Mouse (Mus musculus): ENCODE data around the gene Lcor. TPM values are rescaled to one million over a fixed set of nuclear protein-coding genes. Genes with fewer than 3 reads are reported as not detected.

The Lcor gene
- polyA plus RNA-seq (2011; ENCODE audit: insufficient read depth, insufficient read length, low read depth, missing spikeins): 13.4 and 15.6 TPM in 2 replicates

DNA sequence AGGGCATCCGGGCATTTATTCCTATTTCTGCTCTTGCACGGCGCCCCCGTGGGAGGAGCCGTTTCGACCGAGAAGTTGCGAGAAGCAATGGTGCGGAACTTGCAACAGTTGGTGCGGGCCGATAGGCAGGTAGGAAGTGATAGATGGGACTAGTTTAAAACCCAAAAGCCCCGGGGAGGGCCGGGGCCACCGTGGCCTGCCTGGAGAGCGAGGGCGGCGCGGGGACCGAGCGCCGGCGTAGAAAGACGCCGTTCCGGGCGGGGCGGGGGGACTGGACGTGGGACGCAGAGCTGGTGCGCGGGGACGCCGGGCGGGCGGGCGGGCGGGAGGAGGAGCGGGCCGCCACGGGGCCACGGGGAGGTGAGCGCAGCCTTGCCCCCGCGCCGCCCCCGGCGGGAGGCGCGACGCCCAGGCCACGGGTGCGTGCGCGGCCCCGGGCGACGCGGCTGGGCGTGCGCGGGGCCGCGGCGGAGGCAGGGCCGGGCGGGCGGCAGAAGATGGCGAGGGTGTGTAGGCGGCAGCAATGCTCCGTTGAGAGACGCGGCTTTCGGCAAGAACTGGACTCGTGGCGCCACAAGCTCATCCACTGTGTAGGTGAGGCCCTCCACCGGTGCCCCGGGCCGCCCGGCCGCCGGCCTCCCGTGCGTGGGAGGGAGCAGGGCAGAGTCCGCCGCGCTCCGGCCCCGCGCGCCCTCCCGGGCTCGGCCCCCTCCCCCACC, at the start of gene Lcor:
TSS of gene Lcor (plus strand) at position 448 of the 719 bp plus-strand sequence.
- H3K9me3 ChIP-seq (replicated peaks; ENCODE audit: control insufficient read depth, insufficient read depth, low read length, poor library complexity, severe bottlenecking): no peaks in the 10 kb centered on the region
- H3K4me3 ChIP-seq (ENCODE audit: low read depth, low read length): peak within 1 kb of the TSS; percentile 77
- H3K27ac ChIP-seq (ENCODE audit: insufficient read depth, low read length): peak within 1 kb of the TSS; percentile 39
- no peaks in the 10 kb centered on the region for H3K36me3 ChIP-seq (ENCODE audit: control insufficient read depth, insufficient read depth, low read length, poor library complexity, severe bottlenecking)
- H3K9ac ChIP-seq (ENCODE audit: low read depth, poor library complexity, severe bottlenecking): peak within 1 kb of the TSS; percentile 92
- H3K27me3 ChIP-seq (ENCODE audit: control insufficient read depth, insufficient read depth, low read length, poor library complexity, severe bottlenecking): no peaks in the 10 kb centered on the region
- TF ChIP-seq CTCF (IDR thresholded peaks at IDR 0.05; ENCODE audit: low read depth, low read length) (no peak), POLR2A (IDR thresholded peaks at IDR 0.05; ENCODE audit: insufficient read depth, low read length) (peak; percentile 25), EP300 (IDR thresholded peaks at IDR 0.05; ENCODE audit: insufficient read depth, low read depth, low read length) (no peak)
- H3K4me1 ChIP-seq (ENCODE audit: control insufficient read depth, insufficient read depth, low read length): no peaks in the 10 kb centered on the region

GRCm38 (mm10) chr19:41435366-41435765, 47.1 kb upstream of the Lcor start:
- no peak overlapping the region for H3K4me3 ChIP-seq (ENCODE audit: low read depth, low read length)
- TF ChIP-seq EP300 (IDR thresholded peaks at IDR 0.05; ENCODE audit: insufficient read depth, low read depth, low read length) (no peak), POLR2A (IDR thresholded peaks at IDR 0.05; ENCODE audit: insufficient read depth, low read length) (no peak), CTCF (IDR thresholded peaks at IDR 0.05; ENCODE audit: low read depth, low read length) (no peak)
- H3K4me1 ChIP-seq (ENCODE audit: control insufficient read depth, insufficient read depth, low read length): no peaks in the 10 kb centered on the region
- H3K27me3 ChIP-seq (ENCODE audit: control insufficient read depth, insufficient read depth, low read length, poor library complexity, severe bottlenecking): no peaks in the 10 kb centered on the region; the same call in none of the 2 replicates
- no peak overlapping the region for H3K9ac ChIP-seq (ENCODE audit: low read depth, poor library complexity, severe bottlenecking)
- no peaks in the 10 kb centered on the region for H3K9me3 ChIP-seq (replicated peaks; ENCODE audit: control insufficient read depth, insufficient read depth, low read length, poor library complexity, severe bottlenecking)
- no peak overlapping the region for H3K27ac ChIP-seq (ENCODE audit: insufficient read depth, low read length)
- no peaks in the 10 kb centered on the region for H3K36me3 ChIP-seq (ENCODE audit: control insufficient read depth, insufficient read depth, low read length, poor library complexity, severe bottlenecking)

GRCm38 (mm10) chr19:41436461-41436860, 46.0 kb upstream of the Lcor start:
- Histone ChIP-seq H3K4me1 (ENCODE audit: control insufficient read depth, insufficient read depth, low read length) (peaks cover 2% of the 10 kb centered on the region), H3K27ac (ENCODE audit: insufficient read depth, low read length) (no peak overlapping the region), H3K27me3 (ENCODE audit: control insufficient read depth, insufficient read depth, low read length, poor library complexity, severe bottlenecking) (no peaks in the 10 kb centered on the region; the same call in none of the 2 replicates), H3K36me3 (ENCODE audit: control insufficient read depth, insufficient read depth, low read length, poor library complexity, severe bottlenecking) (no peaks in the 10 kb centered on the region), H3K4me3 (ENCODE audit: low read depth, low read length) (no peak overlapping the region), H3K9me3 (replicated peaks; ENCODE audit: control insufficient read depth, insufficient read depth, low read length, poor library complexity, severe bottlenecking) (no peaks in the 10 kb centered on the region), H3K9ac (ENCODE audit: low read depth, poor library complexity, severe bottlenecking) (no peak overlapping the region)
- TF ChIP-seq CTCF (IDR thresholded peaks at IDR 0.05; ENCODE audit: low read depth, low read length): peak; percentile 17
- no peak for TF ChIP-seq POLR2A (IDR thresholded peaks at IDR 0.05; ENCODE audit: insufficient read depth, low read length)

DNA sequence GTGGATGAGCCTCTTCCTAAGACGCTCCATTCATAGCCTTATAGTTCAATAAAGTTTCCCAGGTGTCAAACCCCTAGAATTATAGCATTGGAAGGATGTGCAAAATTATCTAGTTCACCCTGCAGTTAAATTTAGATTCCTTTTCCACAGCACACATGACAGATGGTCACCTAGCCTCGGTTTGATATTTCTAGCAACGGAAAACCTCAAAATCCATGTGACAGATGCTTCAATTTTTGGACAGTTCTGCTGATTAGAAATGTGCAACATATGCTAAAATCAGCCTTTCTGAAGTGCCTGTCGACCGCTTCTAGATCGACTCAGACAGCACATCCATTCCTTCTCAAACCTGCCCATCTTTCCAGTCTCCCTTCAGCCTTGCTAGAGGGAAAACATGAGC, 43.5 kb upstream of the Lcor start:
- Histone ChIP-seq H3K4me3 (ENCODE audit: low read depth, low read length) (no peak overlapping the region), H3K27me3 (ENCODE audit: control insufficient read depth, insufficient read depth, low read length, poor library complexity, severe bottlenecking) (no peaks in the 10 kb centered on the region; the same call in none of the 2 replicates), H3K27ac (ENCODE audit: insufficient read depth, low read length) (no peak overlapping the region), H3K4me1 (ENCODE audit: control insufficient read depth, insufficient read depth, low read length) (peaks cover 2% of the 10 kb centered on the region), H3K9me3 (replicated peaks; ENCODE audit: control insufficient read depth, insufficient read depth, low read length, poor library complexity, severe bottlenecking) (no peaks in the 10 kb centered on the region), H3K9ac (ENCODE audit: low read depth, poor library complexity, severe bottlenecking) (no peak overlapping the region), H3K36me3 (ENCODE audit: control insufficient read depth, insufficient read depth, low read length, poor library complexity, severe bottlenecking) (no peaks in the 10 kb centered on the region)
- TF ChIP-seq EP300 (IDR thresholded peaks at IDR 0.05; ENCODE audit: insufficient read depth, low read depth, low read length) (no peak), POLR2A (IDR thresholded peaks at IDR 0.05; ENCODE audit: insufficient read depth, low read length) (no peak), CTCF (IDR thresholded peaks at IDR 0.05; ENCODE audit: low read depth, low read length) (no peak)

DNA sequence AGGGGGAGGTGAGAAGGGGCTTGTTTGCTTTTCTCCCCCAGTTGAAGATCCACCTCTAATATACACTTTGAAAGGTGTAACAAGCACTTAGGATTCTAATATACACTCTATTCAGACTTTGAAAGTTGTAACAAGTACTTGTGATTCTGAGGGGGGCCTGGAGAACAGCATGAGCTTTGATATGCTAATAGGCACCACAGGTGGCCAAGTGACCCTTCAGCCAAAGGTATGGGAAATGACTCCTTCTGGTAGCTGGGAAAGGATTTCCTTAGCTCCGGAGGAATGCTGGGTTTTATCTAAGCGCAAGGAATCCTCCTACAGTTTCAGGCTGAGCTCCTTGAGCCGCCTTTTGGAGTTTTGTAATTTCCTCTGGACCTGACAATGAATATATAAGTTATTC, 41.0 kb upstream of the Lcor start:
- Histone ChIP-seq H3K36me3 (ENCODE audit: control insufficient read depth, insufficient read depth, low read length, poor library complexity, severe bottlenecking) (no peaks in the 10 kb centered on the region), H3K9me3 (replicated peaks; ENCODE audit: control insufficient read depth, insufficient read depth, low read length, poor library complexity, severe bottlenecking) (no peaks in the 10 kb centered on the region), H3K27ac (ENCODE audit: insufficient read depth, low read length) (no peak overlapping the region), H3K4me1 (ENCODE audit: control insufficient read depth, insufficient read depth, low read length) (peaks cover 2% of the 10 kb centered on the region), H3K4me3 (ENCODE audit: low read depth, low read length) (no peak overlapping the region), H3K9ac (ENCODE audit: low read depth, poor library complexity, severe bottlenecking) (no peak overlapping the region), H3K27me3 (ENCODE audit: control insufficient read depth, insufficient read depth, low read length, poor library complexity, severe bottlenecking) (no peaks in the 10 kb centered on the region; the same call in none of the 2 replicates)
- TF ChIP-seq EP300 (IDR thresholded peaks at IDR 0.05; ENCODE audit: insufficient read depth, low read depth, low read length) (peak; percentile 24; the same call in 1 of the 2 replicates), CTCF (IDR thresholded peaks at IDR 0.05; ENCODE audit: low read depth, low read length) (no peak), POLR2A (IDR thresholded peaks at IDR 0.05; ENCODE audit: insufficient read depth, low read length) (no peak)

- Histone ChIP-seq H3K27me3 (ENCODE audit: control insufficient read depth, insufficient read depth, low read length, poor library complexity, severe bottlenecking) (no peaks in the 10 kb centered on the region; the same call in none of the 2 replicates), H3K4me3 (ENCODE audit: low read depth, low read length) (no peak overlapping the region), H3K36me3 (ENCODE audit: control insufficient read depth, insufficient read depth, low read length, poor library complexity, severe bottlenecking) (no peaks in the 10 kb centered on the region), H3K9ac (ENCODE audit: low read depth, poor library complexity, severe bottlenecking) (no peak overlapping the region), H3K9me3 (replicated peaks; ENCODE audit: control insufficient read depth, insufficient read depth, low read length, poor library complexity, severe bottlenecking) (no peaks in the 10 kb centered on the region), H3K27ac (ENCODE audit: insufficient read depth, low read length) (no peak overlapping the region), H3K4me1 (ENCODE audit: control insufficient read depth, insufficient read depth, low read length) (peaks cover 2% of the 10 kb centered on the region)
- TF ChIP-seq POLR2A (IDR thresholded peaks at IDR 0.05; ENCODE audit: insufficient read depth, low read length) (no peak), EP300 (IDR thresholded peaks at IDR 0.05; ENCODE audit: insufficient read depth, low read depth, low read length) (no peak), CTCF (IDR thresholded peaks at IDR 0.05; ENCODE audit: low read depth, low read length) (no peak)
Observed at GRCm38 (mm10) chr19:41441911-41442607, 40.4 kb upstream of the Lcor start.

Data from ES-Bruce4 (cell line).